Mouse (Mus musculus) kidney, embryonic 16.5 days (tissue): ENCODE results near the gene Cstf1. TPM values are rescaled to one million over a fixed set of nuclear protein-coding genes. Genes with fewer than 3 reads are reported as not detected.
A peak's percentile ranks its signal among the peaks of the same experiment; 100 is the strongest.

Experiments
- ATAC-seq: fragments of 200-750 bp; cut with Nextera tagmentation; 2 replicates; pipeline ENCODE4 v1.8.0; 2017; ENCODE audit warnings: moderate TSS enrichment; ENCODE audit not compliant: low FRiP score, low TSS enrichment
- H3K27ac ChIP-seq: fragments of 300-500 bp; sonication (generic); 2 replicates; pipeline ENCODE4 v1.5.1; 2014; ENCODE audit warnings: low read length
- H3K27me3 ChIP-seq: fragments of 300-500 bp; sonication (generic); 2 replicates; pipeline ENCODE4 v1.6.1; 2014; ENCODE audit warnings: low read length, control low read depth, mixed read lengths; ENCODE audit not compliant: insufficient read depth
- H3K36me3 ChIP-seq: fragments of 300-500 bp; sonication (generic); 2 replicates; pipeline ENCODE4 v1.6.1; 2014; ENCODE audit warnings: low read length, control low read depth, mixed read lengths; ENCODE audit not compliant: insufficient read depth
- H3K4me1 ChIP-seq: fragments of 300-500 bp; sonication (generic); 2 replicates; pipeline ENCODE4 v1.6.1; 2014; ENCODE audit warnings: low read length, control low read depth, mixed read lengths; ENCODE audit not compliant: insufficient read depth
- H3K4me2 ChIP-seq: fragments of 300-500 bp; sonication (generic); replicated peaks from 2 replicates; pipeline ENCODE4 v1.6.1; 2014; ENCODE audit warnings: low read depth, low read length
- H3K4me3 ChIP-seq: fragments of 300-500 bp; sonication (generic); 2 replicates; pipeline ENCODE4 v1.5.1; 2014; ENCODE audit warnings: mild to moderate bottlenecking, low read length
- H3K9ac ChIP-seq: fragments of 300-500 bp; sonication (generic); replicated peaks from 2 replicates; pipeline ENCODE4 v1.6.1; 2014; ENCODE audit warnings: low read length
- H3K9me3 ChIP-seq: fragments of 300-500 bp; sonication (generic); 2 replicates; pipeline ENCODE4 v1.6.1; 2016; ENCODE audit warnings: low read length, control low read depth
- WGBS: fragments of 180-500 bp; shearing (Covaris S2); extraction: QIAGEN DNeasy Blood & Tissue Kit; methylation state at CpG from one replicate; pipeline ENCODE4 v1.1.7; 2014; 5-methylcytosine and 5-hydroxymethylcytosine counted together
- polyA plus RNA-seq: library from polyadenylated mRNA; unstranded; fragments of >200 nt; fragmentation: Nextera tagmentation; extraction: Ambion mirVana; gene quantifications from 2 replicates; pipeline ENCODE4 v1.2.1, GENCODE M21; 2015

Gene Cstf1
- polyA plus RNA-seq: 36.6 and 38.3 TPM in 2 replicates

- H3K36me3 ChIP-seq: peaks cover 41% of the 10 kb centered on the region
- under 1% methylated on average over 66 of the region's 66 CpGs for WGBS
Observed at GRCm38 (mm10) chr2:172370411-172371223, at the start of gene Cstf1, which contains the start of gene Aurka. Cstf1 (plus strand) TSS chr2:172370681. Aurka (minus strand) TSS chr2:172370535.

GRCm38 (mm10) chr2:172320878-172321277 is 49.6 kb upstream of the Cstf1 start:
- H3K27me3 ChIP-seq: no peaks in the 10 kb centered on the region
- H3K27ac ChIP-seq: no peak overlapping the region
- no peak overlapping the region for H3K9ac ChIP-seq
- no peaks in the 10 kb centered on the region for H3K36me3 ChIP-seq
- ATAC-seq: 0 out of 2 replicates have a peak, but pooled peaks have one; percentile 46
- H3K9me3 ChIP-seq: no peaks in the 10 kb centered on the region
- 18% methylated on average over 9 of the region's 9 CpGs for WGBS
- no peaks in the 10 kb centered on the region for H3K4me1 ChIP-seq
- no peak overlapping the region for H3K4me3 ChIP-seq
- H3K4me2 ChIP-seq: no peak overlapping the region

More at GRCm38 (mm10) chr2:172370411-172371223, at the start of gene Cstf1, which contains the start of gene Aurka:
- Histone ChIP-seq H3K27me3 (no peaks in the 10 kb centered on the region), H3K27ac (peak within 1 kb of the TSS; percentile 93), H3K4me1 (peaks cover 31% of the 10 kb centered on the region), H3K9ac (peak within 1 kb of the TSS; percentile 80), H3K9me3 (no peaks in the 10 kb centered on the region), H3K4me3 (peak within 1 kb of the TSS; percentile 67), H3K4me2 (peak within 1 kb of the TSS; percentile 67)
- ATAC-seq: peak; percentile 98

GRCm38 (mm10) chr2:172328248-172328647 is 42.2 kb upstream of the Cstf1 start:
- Histone ChIP-seq H3K36me3 (no peaks in the 10 kb centered on the region), H3K4me1 (no peaks in the 10 kb centered on the region), H3K27ac (no peak overlapping the region), H3K9ac (no peak overlapping the region), H3K4me3 (no peak overlapping the region), H3K4me2 (no peak overlapping the region), H3K9me3 (0 out of 2 replicates have a peak, but pooled peaks cover 3% of the 10 kb centered on the region), H3K27me3 (peaks cover 4% of the 10 kb centered on the region; the same call in 1 of the 2 replicates)
- WGBS: 52% methylated on average over 8 of the region's 8 CpGs
- ATAC-seq: no peak

GRCm38 (mm10) chr2:172329179-172329578 is 41.3 kb upstream of the Cstf1 start:
- peaks cover 4% of the 10 kb centered on the region; the same call in 1 of the 2 replicates for H3K27me3 ChIP-seq
- no peak overlapping the region for H3K4me3 ChIP-seq
- 0 out of 2 replicates have a peak, but pooled peaks cover 3% of the 10 kb centered on the region for H3K9me3 ChIP-seq
- H3K36me3 ChIP-seq: no peaks in the 10 kb centered on the region
- no peak overlapping the region for H3K4me2 ChIP-seq
- peak; percentile 61; the same call in 1 of the 2 replicates for ATAC-seq
- H3K4me1 ChIP-seq: no peaks in the 10 kb centered on the region
- 5% methylated on average over 13 of the region's 13 CpGs for WGBS
- no peak overlapping the region for H3K27ac ChIP-seq
- H3K9ac ChIP-seq: no peak overlapping the region

GRCm38 (mm10) chr2:172338206-172338942 is 32.1 kb upstream of the Cstf1 start:
- H3K4me3 ChIP-seq: no peak overlapping the region
- H3K9ac ChIP-seq: no peak overlapping the region
- no peaks in the 10 kb centered on the region for H3K36me3 ChIP-seq
- no peaks in the 10 kb centered on the region for H3K4me1 ChIP-seq
- 63% methylated on average over 19 of the region's 19 CpGs for WGBS
- H3K4me2 ChIP-seq: no peak overlapping the region
- no peaks in the 10 kb centered on the region for H3K9me3 ChIP-seq
- no peak overlapping the region for H3K27ac ChIP-seq
- no peak for ATAC-seq
- no peaks in the 10 kb centered on the region for H3K27me3 ChIP-seq

GRCm38 (mm10) chr2:172340936-172341335 is 29.5 kb upstream of the Cstf1 start:
- Histone ChIP-seq H3K36me3 (no peaks in the 10 kb centered on the region), H3K27ac (no peak overlapping the region), H3K4me1 (peaks cover 7% of the 10 kb centered on the region), H3K27me3 (no peaks in the 10 kb centered on the region), H3K4me3 (no peak overlapping the region), H3K4me2 (no peak overlapping the region), H3K9me3 (no peaks in the 10 kb centered on the region), H3K9ac (no peak overlapping the region)
- ATAC-seq: no peak
- WGBS: 78% methylated on average over 3 of the region's 3 CpGs

GRCm38 (mm10) chr2:172341606-172342005 is 28.9 kb upstream of the Cstf1 start:
- no peaks in the 10 kb centered on the region for H3K27me3 ChIP-seq
- no peak overlapping the region for H3K4me3 ChIP-seq
- no peaks in the 10 kb centered on the region for H3K9me3 ChIP-seq
- no peak overlapping the region for H3K4me2 ChIP-seq
- WGBS: 55% methylated on average over 5 of the region's 5 CpGs
- no peak for ATAC-seq
- no peaks in the 10 kb centered on the region for H3K36me3 ChIP-seq
- no peak overlapping the region for H3K9ac ChIP-seq
- H3K4me1 ChIP-seq: peaks cover 7% of the 10 kb centered on the region
- H3K27ac ChIP-seq: no peak overlapping the region

- Histone ChIP-seq H3K9me3 (no peaks in the 10 kb centered on the region), H3K4me3 (no peak overlapping the region), H3K4me1 (peaks cover 7% of the 10 kb centered on the region), H3K27ac (no peak overlapping the region), H3K36me3 (no peaks in the 10 kb centered on the region), H3K4me2 (no peak overlapping the region), H3K9ac (no peak overlapping the region), H3K27me3 (no peaks in the 10 kb centered on the region)
- WGBS: 91% methylated on average over 7 of the region's 7 CpGs
- ATAC-seq: no peak
Observed at GRCm38 (mm10) chr2:172343751-172344150, 26.7 kb upstream of the Cstf1 start.

GRCm38 (mm10) chr2:172344669-172345068 is 25.8 kb upstream of the Cstf1 start:
- H3K4me1 ChIP-seq: peaks cover 7% of the 10 kb centered on the region
- peak overlapping the region; percentile 57 for H3K4me3 ChIP-seq
- no peaks in the 10 kb centered on the region for H3K9me3 ChIP-seq
- ATAC-seq: peak; percentile 1; the same call in 1 of the 2 replicates
- WGBS: 35% methylated on average over 5 of the region's 5 CpGs
- H3K9ac ChIP-seq: peak overlapping the region; percentile 27; the same call in 1 of the 2 replicates
- H3K4me2 ChIP-seq: peak overlapping the region; percentile 94
- no peaks in the 10 kb centered on the region for H3K36me3 ChIP-seq
- H3K27me3 ChIP-seq: no peaks in the 10 kb centered on the region
- H3K27ac ChIP-seq: no peak overlapping the region
